Mouse (Mus musculus) cerebellum, adult 2 months (tissue): ENCODE results near the gene Kcnj16.

Source experiments
- CTCF ChIP-seq: fragments of 200-500 bp; IDR thresholded peaks from 2 replicates; pipeline ENCODE4 v1.5.1; 2011; ENCODE audit warnings: low read depth, mild to moderate bottlenecking, control low read depth, low read length, moderate library complexity, borderline replicate concordance; ENCODE audit not compliant: insufficient read depth
- POLR2A ChIP-seq: fragments of 200-500 bp; IDR thresholded peaks from 2 replicates; pipeline ENCODE4 v1.6.1; 2011; ENCODE audit warnings: low read length, control low read depth, borderline replicate concordance; ENCODE audit not compliant: insufficient read depth

GRCm38 (mm10) chr11:111057435-111057834, 89.6 kb downstream of the Kcnj16 start:
- TF ChIP-seq CTCF: no peak
- TF ChIP-seq POLR2A: no peak
